Mouse (Mus musculus) forebrain, embryonic 11.5 days (tissue): ENCODE measurements at regions not wholly inside any gene's neighbourhood (a gene's known extent, or its start where the extent isn't known, plus 50 kb on each side); places are given as distances from the start of the nearest gene placed in this dataset.

Experiments
- ATAC-seq: fragments of 200-750 bp; cut with Nextera tagmentation; replicated peaks from 2 replicates; pipeline ENCODE4 v1.8.0; 2017; ENCODE audit warnings: moderate TSS enrichment; ENCODE audit not compliant: low FRiP score
- DNase-seq: peaks from one replicate; pipeline ENCODE4 v3.0.0-alpha.2; 2017; ENCODE audit warnings: low spot score
- H3K27ac ChIP-seq: fragments of 300-500 bp; sonication (generic); 2 replicates; pipeline ENCODE4 v1.5.1; 2014; ENCODE audit warnings: low read depth, low read length
- H3K27me3 ChIP-seq: fragments of 300-500 bp; sonication (generic); 2 replicates; pipeline ENCODE4 v1.6.1; 2014; ENCODE audit warnings: mild to moderate bottlenecking, low read length, mixed read lengths; ENCODE audit not compliant: control insufficient read depth, insufficient read depth
- H3K36me3 ChIP-seq: fragments of 300-500 bp; sonication (generic); 2 replicates; pipeline ENCODE4 v1.6.1; 2014; ENCODE audit warnings: mild to moderate bottlenecking, low read length, moderate library complexity, mixed read lengths; ENCODE audit not compliant: control insufficient read depth, insufficient read depth
- H3K4me1 ChIP-seq: fragments of 300-500 bp; sonication (generic); replicated peaks from 2 replicates; pipeline ENCODE4 v1.6.1; 2014; ENCODE audit warnings: low read length, mixed read lengths; ENCODE audit not compliant: control insufficient read depth, insufficient read depth
- H3K4me2 ChIP-seq: fragments of 300-500 bp; sonication (generic); 2 replicates; pipeline ENCODE4 v1.6.1; 2014; ENCODE audit warnings: low read depth, mild to moderate bottlenecking, low read length, moderate library complexity, mixed read lengths; ENCODE audit not compliant: severe bottlenecking
- H3K4me3 ChIP-seq: fragments of 300-500 bp; sonication (generic); 2 replicates; pipeline ENCODE4 v1.5.1; 2014; ENCODE audit warnings: low read depth, low read length
- H3K9ac ChIP-seq: fragments of 300-500 bp; sonication (generic); 2 replicates; pipeline ENCODE4 v1.6.1; 2014; ENCODE audit warnings: low read length
- H3K9me3 ChIP-seq: fragments of 300-500 bp; sonication (generic); 2 replicates; pipeline ENCODE4 v1.6.1; 2016; ENCODE audit warnings: low read length, mixed read lengths; ENCODE audit not compliant: control insufficient read depth
- WGBS: fragments of 180-500 bp; shearing (Covaris S2); extraction: QIAGEN DNeasy Blood & Tissue Kit; methylation state at CpG from one replicate; pipeline ENCODE4 v1.1.7; 2014; 5-methylcytosine and 5-hydroxymethylcytosine counted together

DNA sequence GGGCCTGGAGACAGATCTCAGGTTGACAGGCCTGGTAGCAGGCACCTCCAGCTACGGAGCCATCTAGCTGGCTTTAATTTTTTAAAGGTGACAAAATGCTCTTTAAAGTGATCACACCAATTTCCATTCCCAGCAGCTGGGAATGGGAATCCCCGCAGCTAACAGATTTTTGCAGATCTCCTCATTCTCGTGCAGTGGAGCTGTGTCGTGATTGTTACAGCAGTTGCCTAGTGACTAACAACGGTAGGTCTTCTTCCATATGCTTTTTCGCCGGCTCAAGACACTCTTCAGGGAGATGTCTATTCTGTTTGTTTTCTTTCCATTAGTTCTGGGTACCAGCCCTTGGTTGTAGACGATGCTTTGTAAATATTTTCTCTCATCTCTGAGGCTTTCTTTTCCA is 109.3 kb downstream of the Bcl2l11 start:
- no peaks in the 10 kb centered on the region for H3K9me3 ChIP-seq
- no peak overlapping the region for H3K27ac ChIP-seq
- 78% methylated on average over 8 of the region's 8 CpGs for WGBS
- no peak overlapping the region for H3K9ac ChIP-seq
- ATAC-seq (no peak), DNase-seq (no peak)
- no peaks in the 10 kb centered on the region for H3K27me3 ChIP-seq
- no peaks in the 10 kb centered on the region for H3K36me3 ChIP-seq
- no peak overlapping the region for H3K4me2 ChIP-seq
- H3K4me1 ChIP-seq, result no peaks in the 10 kb centered on the region
- H3K4me3 ChIP-seq, result no peak overlapping the region

DNA sequence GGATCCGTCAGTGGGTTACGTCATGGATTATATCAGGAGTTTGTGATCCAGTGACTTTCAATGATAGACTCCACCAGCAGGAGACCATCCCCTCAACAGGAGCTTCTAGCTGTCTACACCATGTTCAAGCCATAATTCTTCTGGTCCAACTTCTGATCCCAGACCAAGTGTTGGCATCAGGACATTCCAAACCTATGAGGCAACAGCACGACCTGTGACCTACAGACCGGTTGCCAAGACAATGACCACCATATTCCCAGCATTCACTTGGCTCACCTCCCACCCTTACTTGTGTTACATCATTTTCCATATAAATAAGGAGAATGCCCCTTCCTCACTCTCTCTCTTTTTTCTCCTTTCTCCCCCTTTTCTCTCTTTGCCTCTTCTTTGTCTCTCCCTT is 113.6 kb downstream of the Bcl2l11 start:
- DNase-seq, result no peak
- no peak for ATAC-seq

DNA sequence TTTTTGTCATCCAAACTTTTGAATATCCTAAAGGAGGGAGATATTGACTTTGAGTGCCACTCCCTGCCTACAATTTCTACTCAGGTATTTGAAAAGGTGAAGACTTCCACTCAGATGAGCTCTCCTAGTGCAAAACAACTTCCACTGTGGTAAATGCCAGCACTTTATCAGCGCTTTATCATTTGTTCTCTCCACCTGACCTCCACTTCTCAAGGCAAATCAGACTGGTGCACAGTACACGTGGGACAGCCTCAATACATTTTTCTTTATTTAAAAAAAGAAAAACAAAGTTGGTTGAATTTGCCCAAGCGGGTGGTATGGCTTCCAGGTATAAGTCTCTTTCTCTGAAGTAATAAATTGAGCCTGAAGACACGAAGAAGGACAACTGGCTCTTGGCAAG is 114.2 kb downstream of the Bcl2l11 start:
- Histone ChIP-seq H3K9me3 (no peaks in the 10 kb centered on the region), H3K27me3 (no peaks in the 10 kb centered on the region), H3K4me1 (peaks cover 10% of the 10 kb centered on the region; the same call in 1 of the 2 replicates), H3K9ac (no peak overlapping the region), H3K4me2 (no peak overlapping the region), H3K4me3 (no peak overlapping the region), H3K27ac (no peak overlapping the region), H3K36me3 (no peaks in the 10 kb centered on the region)
- DNase-seq (no peak), ATAC-seq (no peak)
- 55% methylated on average over 4 of the region's 4 CpGs for WGBS

More for the DNA sequence above, 113.6 kb downstream of the Bcl2l11 start:
- 97% methylated on average over 4 of the region's 4 CpGs for whole genome bisulfite sequencing
- H3K9me3 ChIP-seq, result no peaks in the 10 kb centered on the region
- no peaks in the 10 kb centered on the region for H3K36me3 ChIP-seq
- no peak overlapping the region for H3K9ac ChIP-seq
- H3K4me3 ChIP-seq, result no peak overlapping the region
- no peaks in the 10 kb centered on the region for H3K27me3 ChIP-seq
- H3K4me2 ChIP-seq, result no peak overlapping the region
- no peak overlapping the region for H3K27ac ChIP-seq
- H3K4me1 ChIP-seq, result peaks cover 10% of the 10 kb centered on the region; the same call in 1 of the 2 replicates

DNA sequence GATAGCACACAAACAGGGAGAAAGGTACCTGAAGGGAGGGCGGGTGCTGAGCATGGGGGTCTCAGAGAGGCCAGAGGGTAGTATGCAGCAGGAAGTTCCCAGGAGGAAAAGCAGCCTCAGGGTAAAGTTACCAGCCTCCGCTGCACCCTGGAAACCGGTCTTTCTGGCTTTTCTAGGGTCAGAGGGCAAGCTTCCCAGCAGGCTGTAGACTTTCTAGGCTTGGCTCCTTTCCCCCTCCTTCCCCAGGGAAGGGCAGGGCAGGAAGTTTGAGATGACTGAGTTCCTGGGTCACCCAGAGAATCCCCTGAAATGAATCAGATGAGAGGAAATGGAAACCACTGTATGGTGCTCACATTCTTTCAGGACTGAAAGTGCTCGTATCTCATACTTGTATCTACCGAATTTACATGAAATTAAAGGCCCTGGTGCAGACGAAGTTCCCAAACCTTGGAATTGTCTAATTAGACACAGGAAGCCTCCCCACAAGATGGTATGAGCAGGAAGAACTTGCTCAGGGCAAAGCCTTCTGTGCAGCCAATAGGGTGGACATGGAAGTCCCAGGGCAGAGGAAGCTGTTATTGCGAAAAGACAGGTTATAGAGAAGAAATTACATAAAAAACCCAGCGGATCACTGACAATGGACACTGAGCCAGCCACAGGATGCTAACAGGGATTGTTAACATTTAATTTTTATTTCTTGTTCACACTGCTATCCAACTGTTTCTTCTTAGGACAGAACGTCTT is 114.9 kb downstream of the Bcl2l11 start:
- H3K4me2 ChIP-seq, result no peak overlapping the region
- H3K27me3 ChIP-seq, result no peaks in the 10 kb centered on the region
- ATAC-seq, result no peak
- no peaks in the 10 kb centered on the region for H3K9me3 ChIP-seq
- peaks cover 10% of the 10 kb centered on the region; the same call in 1 of the 2 replicates for H3K4me1 ChIP-seq
- H3K4me3 ChIP-seq, result no peak overlapping the region
- no peak overlapping the region for H3K27ac ChIP-seq
- 23% methylated on average over 9 of the region's 9 CpGs for WGBS
- no peak for DNase-seq
- H3K9ac ChIP-seq, result no peak overlapping the region; the same call in 1 of the 2 replicates
- no peaks in the 10 kb centered on the region for H3K36me3 ChIP-seq

DNA sequence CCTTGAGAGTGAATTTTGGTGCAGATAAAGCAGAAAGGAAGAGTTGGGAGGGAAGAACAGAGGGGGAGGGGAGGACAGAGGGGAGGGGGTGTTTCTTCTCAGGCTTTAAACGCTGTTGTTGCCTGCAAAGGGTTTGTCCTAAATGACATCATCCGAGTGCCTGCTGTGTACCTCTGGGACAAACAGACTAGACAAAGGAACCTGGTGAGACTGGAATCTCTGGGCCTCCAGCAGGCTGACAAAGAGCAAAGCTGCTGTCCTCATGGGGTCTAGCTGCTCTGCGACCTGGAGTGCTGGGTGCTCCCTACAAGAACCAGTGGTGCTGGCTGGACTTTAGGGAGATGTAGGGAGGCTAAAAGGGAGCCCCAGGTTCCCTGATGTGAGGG is 115.4 kb downstream of the Bcl2l11 start:
- 2% methylated on average over 3 of the region's 3 CpGs for WGBS
- Histone ChIP-seq H3K4me2 (no peak overlapping the region), H3K4me3 (no peak overlapping the region), H3K36me3 (no peaks in the 10 kb centered on the region), H3K9me3 (no peaks in the 10 kb centered on the region), H3K4me1 (peaks cover 10% of the 10 kb centered on the region; the same call in 1 of the 2 replicates), H3K27ac (no peak overlapping the region), H3K9ac (peak overlapping the region; percentile 23; the same call in 1 of the 2 replicates), H3K27me3 (no peaks in the 10 kb centered on the region)
- peak; percentile 55 for DNase-seq
- ATAC-seq, result peak; percentile 36; the same call in 1 of the 2 replicates

DNA sequence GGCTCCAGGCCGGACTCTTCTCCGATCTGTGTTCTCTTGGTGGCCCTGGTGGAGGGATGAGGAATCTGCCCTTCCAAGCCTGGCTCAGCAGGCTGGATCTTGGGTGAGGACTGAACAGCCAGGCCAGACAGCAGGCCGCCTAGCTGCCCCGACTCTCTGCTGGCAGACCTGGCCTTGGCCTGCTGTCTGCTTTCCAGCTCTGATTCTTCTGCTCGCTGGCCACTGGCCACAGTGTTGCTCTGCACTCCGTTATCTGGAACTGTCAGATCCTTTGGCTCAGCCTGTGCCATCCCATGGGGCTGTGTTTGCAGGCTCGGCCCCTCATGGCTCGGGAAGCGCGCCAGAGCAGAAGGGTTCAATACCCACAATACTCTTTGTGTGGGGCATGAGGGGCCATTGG is 119.7 kb downstream of the Bcl2l11 start:
- ATAC-seq (no peak), DNase-seq (no peak)
- no peak overlapping the region for H3K4me2 ChIP-seq
- no peak overlapping the region for H3K27ac ChIP-seq
- H3K9me3 ChIP-seq, result no peaks in the 10 kb centered on the region; the same call in 1 of the 2 replicates
- no peak overlapping the region for H3K9ac ChIP-seq
- peaks cover 9% of the 10 kb centered on the region; the same call in 1 of the 2 replicates for H3K4me1 ChIP-seq
- 85% methylated on average over 10 of the region's 10 CpGs for WGBS
- H3K36me3 ChIP-seq, result no peaks in the 10 kb centered on the region
- no peak overlapping the region for H3K4me3 ChIP-seq
- H3K27me3 ChIP-seq, result no peaks in the 10 kb centered on the region

DNA sequence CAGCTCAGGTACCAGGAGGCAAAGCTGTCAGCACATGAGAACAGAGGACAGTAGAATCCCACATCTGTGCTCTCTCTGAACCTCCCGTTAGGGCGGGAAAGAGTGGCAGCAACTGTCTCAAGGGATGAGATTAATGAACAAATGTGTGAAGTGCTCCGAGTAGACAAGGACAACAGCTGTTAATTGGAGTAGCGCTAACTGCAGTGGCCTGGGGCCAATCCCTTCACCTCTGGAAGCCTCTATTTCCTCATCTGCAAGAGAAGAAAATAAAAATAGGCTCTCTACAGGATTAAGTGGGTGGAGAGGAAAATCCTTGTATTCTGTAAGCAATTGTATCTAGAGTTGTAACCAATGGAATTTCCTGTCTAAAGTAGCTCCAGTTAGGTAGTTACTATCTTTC is 122.1 kb downstream of the Bcl2l11 start:
- Histone ChIP-seq H3K36me3 (no peaks in the 10 kb centered on the region), H3K4me2 (no peak overlapping the region), H3K4me3 (no peak overlapping the region), H3K27ac (no peak overlapping the region), H3K9me3 (no peaks in the 10 kb centered on the region; the same call in 1 of the 2 replicates), H3K4me1 (no peaks in the 10 kb centered on the region), H3K27me3 (no peaks in the 10 kb centered on the region), H3K9ac (no peak overlapping the region)
- 58% methylated on average over 4 of the region's 4 CpGs for WGBS
- DNase-seq (no peak), ATAC-seq (no peak)

DNA sequence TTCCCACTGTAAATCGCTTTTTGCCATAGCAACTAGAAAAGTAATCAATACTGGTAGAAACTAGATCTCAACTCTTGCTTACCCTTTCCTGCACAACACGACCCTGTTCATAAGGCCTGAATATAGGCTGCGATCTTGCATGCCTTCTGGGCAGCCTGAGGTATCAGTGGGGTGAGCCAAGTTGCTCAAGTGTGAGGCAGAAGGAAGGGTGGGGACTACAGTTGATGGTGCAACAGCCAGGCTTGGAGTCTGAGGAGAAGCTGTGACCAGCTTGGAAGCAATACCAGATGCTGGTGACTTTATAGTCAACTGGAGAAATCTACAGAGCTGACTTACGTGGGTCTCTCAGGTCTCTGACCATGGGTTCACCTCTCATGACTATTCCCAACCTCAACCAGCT is 123.3 kb downstream of the Bcl2l11 start:
- 92% methylated on average over 4 of the region's 4 CpGs for WGBS
- Histone ChIP-seq H3K36me3 (no peaks in the 10 kb centered on the region), H3K9ac (no peak overlapping the region), H3K9me3 (no peaks in the 10 kb centered on the region; the same call in 1 of the 2 replicates), H3K27me3 (no peaks in the 10 kb centered on the region), H3K4me1 (no peaks in the 10 kb centered on the region), H3K4me2 (no peak overlapping the region), H3K4me3 (no peak overlapping the region), H3K27ac (no peak overlapping the region)
- DNase-seq (no peak), ATAC-seq (no peak)

DNA sequence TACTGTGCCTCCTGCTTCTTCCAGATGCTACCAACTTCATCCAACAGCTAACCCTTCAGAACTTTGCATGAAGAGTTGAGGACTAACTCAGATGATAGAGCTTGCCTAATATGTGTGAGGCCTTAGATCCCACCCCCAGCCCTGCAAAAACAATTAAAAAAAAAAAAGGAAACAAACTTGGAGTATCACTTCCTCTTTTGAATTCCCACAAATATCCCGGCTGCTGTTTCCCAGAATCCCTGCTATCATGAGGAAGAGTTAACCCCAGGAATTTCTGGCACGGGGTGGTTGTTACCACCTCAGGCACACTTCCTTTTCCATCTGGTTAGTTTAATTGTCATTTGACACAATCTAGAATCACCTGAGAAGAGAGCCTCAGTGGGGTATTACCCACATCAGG is 123.8 kb downstream of the Bcl2l11 start:
- DNase-seq (no peak), ATAC-seq (no peak)
- no peak overlapping the region for H3K9ac ChIP-seq
- no peaks in the 10 kb centered on the region for H3K4me1 ChIP-seq
- H3K9me3 ChIP-seq, result no peaks in the 10 kb centered on the region; the same call in 1 of the 2 replicates
- H3K36me3 ChIP-seq, result no peaks in the 10 kb centered on the region
- no peak overlapping the region for H3K4me2 ChIP-seq
- H3K4me3 ChIP-seq, result no peak overlapping the region
- no peak overlapping the region for H3K27ac ChIP-seq
- no peaks in the 10 kb centered on the region for H3K27me3 ChIP-seq
- 92% methylated on average over 2 of the region's 2 CpGs for WGBS
